In genomic region chr11:119362769-119363533, GRCm38 (mm10) we compare ENCODE assay signal across 9 mouse cellular contexts. TPM values are rescaled to one million over a fixed set of nuclear protein-coding genes. Genes with fewer than 3 reads are reported as not detected.
DNase-seq lines count a peak whose midpoint lies in the region; ATAC-seq lines count a peak whose summit lies in the region.
"Had no signal": no experiment of that assay in that cellular context is flagged by ENCODE, and none has a peak within 500 bp of the region (broad histone marks: within the 10 kb centered on the region; RNA-seq: fewer than 3 reads in every experiment).

No protein-coding gene starts in this region.

- ATAC-seq in heart, embryonic 15.5 days (replicated peaks; ENCODE audit: insufficient number of reproducible peaks, insufficient read depth, low FRiP score, low read depth): 0 out of 2 replicates have a peak, but pooled peaks have one; percentile 10
- ATAC-seq in hindbrain, embryonic 15.5 days (ENCODE audit: low FRiP score, low read depth): peak; percentile 71
- peak; percentile 28 for ATAC-seq in midbrain, embryonic 16.5 days
- ATAC-seq in cerebellum, adult (ENCODE audit: insufficient number of reproducible peaks, low FRiP score, low TSS enrichment): no peak

- intact Hi-C loops in heart, postnatal 14 days (cut with DNase I): loop anchor here (1.0 to 5.0 kb wide), 4 partner anchors 24 to 58 kb away; no protein-coding TSS in a partner anchor

- H3K4me1 ChIP-seq in heart, embryonic 15.5 days (replicated peaks): peaks cover 5% of the 10 kb centered on the region; the same call in 1 of the 2 replicates
- peaks cover 10% of the 10 kb centered on the region; the same call in 1 of the 2 replicates for H3K4me1 ChIP-seq in hindbrain, embryonic 15.5 days (replicated peaks)
- H3K4me1 ChIP-seq in midbrain, embryonic 16.5 days (ENCODE audit: control insufficient read depth, insufficient read depth, low read length): peaks cover 3% of the 10 kb centered on the region; the same call in 1 of the 2 replicates

- whole genome bisulfite sequencing in heart, embryonic 15.5 days: 36% methylated on average over 11 of the region's 11 CpGs
- WGBS in hindbrain, embryonic 15.5 days: 27% methylated on average over 11 of the region's 11 CpGs
- WGBS in midbrain, embryonic 16.5 days: 12% methylated on average over 11 of the region's 11 CpGs

- H3K9me3 ChIP-seq in heart, embryonic 15.5 days (replicated peaks): no peaks in the 10 kb centered on the region
- H3K9me3 ChIP-seq in hindbrain, embryonic 15.5 days: no peaks in the 10 kb centered on the region
- no peaks in the 10 kb centered on the region; the same call in 1 of the 2 replicates for H3K9me3 ChIP-seq in midbrain, embryonic 16.5 days (replicated peaks; ENCODE audit: control insufficient read depth, low read length, poor library complexity, severe bottlenecking)

- H3K36me3 ChIP-seq in heart, embryonic 15.5 days: peaks cover 20% of the 10 kb centered on the region
- H3K36me3 ChIP-seq in hindbrain, embryonic 15.5 days: no peaks in the 10 kb centered on the region
- H3K36me3 ChIP-seq in midbrain, embryonic 16.5 days (ENCODE audit: control insufficient read depth, insufficient read depth, low read length): no peaks in the 10 kb centered on the region

- DNase-seq in heart, postnatal 14 days: no peak
- peak; percentile 57 for DNase-seq in embryo, embryonic 11 days
- DNase-seq in layer of hippocampus, adult 18-20 months (ENCODE audit: low spot score in 2 of 2): no peak
- DNase-seq in lung, postnatal 10 days: no peak

- no peak overlapping the region for H3K27ac ChIP-seq in heart, embryonic 15.5 days
- no peak overlapping the region; the same call in 1 of the 2 replicates for H3K27ac ChIP-seq in hindbrain, embryonic 15.5 days (replicated peaks)
- 0 out of 2 replicates have a peak overlapping the region, but pooled peaks have one; percentile 30 for H3K27ac ChIP-seq in midbrain, embryonic 16.5 days (ENCODE audit: low read length)

- no peak overlapping the region for H3K4me3 ChIP-seq in heart, embryonic 15.5 days
- H3K4me3 ChIP-seq in hindbrain, embryonic 15.5 days: peak overlapping the region; percentile 26
- peak overlapping the region; percentile 24 for H3K4me3 ChIP-seq in midbrain, embryonic 16.5 days (ENCODE audit: low read depth, low read length)

- H3K9ac ChIP-seq in heart, embryonic 15.5 days: no peak overlapping the region
- peak overlapping the region; percentile 39 for H3K9ac ChIP-seq in hindbrain, embryonic 15.5 days
- peak overlapping the region; percentile 49 for H3K9ac ChIP-seq in midbrain, embryonic 16.5 days (ENCODE audit: low read depth, low read length)

- no peaks in the 10 kb centered on the region for H3K27me3 ChIP-seq in heart, embryonic 15.5 days
- no peaks in the 10 kb centered on the region for H3K27me3 ChIP-seq in hindbrain, embryonic 15.5 days
- H3K27me3 ChIP-seq in midbrain, embryonic 16.5 days (ENCODE audit: control insufficient read depth, insufficient read depth, low read depth, low read length): no peaks in the 10 kb centered on the region

- H3K4me2 ChIP-seq in heart, embryonic 15.5 days: no peak overlapping the region
- peak overlapping the region; percentile 50 for H3K4me2 ChIP-seq in hindbrain, embryonic 15.5 days
- H3K4me2 ChIP-seq in midbrain, embryonic 16.5 days (ENCODE audit: low read length): peak overlapping the region; percentile 43

RNA-seq across cellular contexts. Expression of gene Slc26a11, which starts 7.6 kb away (rescaled TPM):
- polyA plus RNA-seq in heart, embryonic 15.5 days (2015; fragmentation: Nextera tagmentation; extraction: Ambion mirVana): 9.0 and 10.4 TPM in 2 replicates
- 1 to 10 TPM; 3.1 to 5.0 TPM for total RNA-seq in heart, postnatal 14 days (2021)
- polyA plus RNA-seq in hindbrain, embryonic 15.5 days (2015; fragmentation: Nextera tagmentation; extraction: Ambion mirVana): 5.9 and 7.6 TPM in 2 replicates
- 7.5 and 7.9 TPM in 2 replicates for polyA plus RNA-seq in midbrain, embryonic 16.5 days (2015; fragmentation: Nextera tagmentation; extraction: Ambion mirVana)
- total RNA-seq in layer of hippocampus, adult 18-20 months (2021): 1 to 10 TPM; 5.8 to 6.1 TPM

RNA-seq across cellular contexts. Expression of gene Sgsh, which starts 7.6 kb away (rescaled TPM):
- polyA plus RNA-seq in heart, embryonic 15.5 days (2015; fragmentation: Nextera tagmentation; extraction: Ambion mirVana): 5.4 and 7.1 TPM in 2 replicates
- total RNA-seq in heart, postnatal 14 days (2021): 1 to 10 TPM; 4.6 to 6.2 TPM
- polyA plus RNA-seq in hindbrain, embryonic 15.5 days (2015; fragmentation: Nextera tagmentation; extraction: Ambion mirVana): 4.4 and 5.3 TPM in 2 replicates
- polyA plus RNA-seq in midbrain, embryonic 16.5 days (2015; fragmentation: Nextera tagmentation; extraction: Ambion mirVana): 4.1 and 4.7 TPM in 2 replicates
- total RNA-seq in layer of hippocampus, adult 18-20 months (2021): 1 to 10 TPM; 5.2 to 6.1 TPM

RNA-seq across cellular contexts. Expression of gene Rnf213, which starts 29.9 kb away (rescaled TPM):
- 4.6 and 6.4 TPM in 2 replicates for polyA plus RNA-seq in heart, embryonic 15.5 days (2015; fragmentation: Nextera tagmentation; extraction: Ambion mirVana)
- total RNA-seq in heart, postnatal 14 days (2021): 10 to 100 TPM; 15.4 to 16.8 TPM
- 0.99 and 1.5 TPM in 2 replicates for polyA plus RNA-seq in hindbrain, embryonic 15.5 days (2015; fragmentation: Nextera tagmentation; extraction: Ambion mirVana)
- 0.57 and 0.90 TPM in 2 replicates for polyA plus RNA-seq in midbrain, embryonic 16.5 days (2015; fragmentation: Nextera tagmentation; extraction: Ambion mirVana)
- 1 to 10 TPM; 3.0 to 4.1 TPM for total RNA-seq in layer of hippocampus, adult 18-20 months (2021)

RNA-seq across cellular contexts. Expression of gene Card14, which starts 55.4 kb away (rescaled TPM):
- 0.28 and 0.38 TPM in 2 replicates for polyA plus RNA-seq in heart, embryonic 15.5 days (2015; fragmentation: Nextera tagmentation; extraction: Ambion mirVana)
- total RNA-seq in heart, postnatal 14 days (2021): under 1 TPM; 0.14 to 0.15 TPM
- polyA plus RNA-seq in hindbrain, embryonic 15.5 days (2015; fragmentation: Nextera tagmentation; extraction: Ambion mirVana): 0.36 and 0.58 TPM in 2 replicates
- polyA plus RNA-seq in midbrain, embryonic 16.5 days (2015; fragmentation: Nextera tagmentation; extraction: Ambion mirVana): 0.29 and 0.38 TPM in 2 replicates
- under 1 TPM; 0.36 to 0.47 TPM for total RNA-seq in layer of hippocampus, adult 18-20 months (2021)
- total RNA-seq: hematopoietic stem cell, adult 5-6 weeks had no signal
